In genomic region chr14:105056171-105056570, GRCm38 (mm10) we compare ENCODE assay signal across 29 mouse cellular contexts.
"Had no signal": no experiment of that assay in that cellular context is flagged by ENCODE, and none has a peak within 500 bp of the region (broad histone marks: within the 10 kb centered on the region; RNA-seq: fewer than 3 reads in every experiment).

No protein-coding gene starts in this region.

- H3K27me3 ChIP-seq: limb, embryonic 12.5 days; limb, embryonic 13.5 days; limb, embryonic 15.5 days; liver, embryonic 12.5 days; liver, embryonic 13.5 days; liver, embryonic 15.5 days; lung, embryonic 15.5 days; megakaryocyte, embryonic 14.5 days; midbrain, embryonic 12.5 days; midbrain, embryonic 13.5 days; midbrain, embryonic 15.5 days had no signal

- H3K27ac ChIP-seq: limb, embryonic 10.5 days; limb, embryonic 12.5 days; limb, embryonic 13.5 days; limb, embryonic 15.5 days; liver, embryonic 12.5 days; liver, embryonic 13.5 days; liver, embryonic 14.5 days; liver, embryonic 15.5 days; lung, embryonic 15.5 days; macrophage; midbrain, embryonic 10.5 days; midbrain, embryonic 12.5 days; midbrain, embryonic 13.5 days; midbrain, embryonic 15.5 days had no signal

- H3K36me3 ChIP-seq: limb, embryonic 10.5 days; limb, embryonic 12.5 days; limb, embryonic 13.5 days; limb, embryonic 15.5 days; liver, embryonic 12.5 days; liver, embryonic 13.5 days; liver, embryonic 15.5 days; lung, embryonic 15.5 days; midbrain, embryonic 10.5 days; midbrain, embryonic 12.5 days; midbrain, embryonic 13.5 days; midbrain, embryonic 15.5 days had no signal

- H3K4me1 ChIP-seq: limb, embryonic 10.5 days; limb, embryonic 12.5 days; limb, embryonic 13.5 days; limb, embryonic 15.5 days; liver, embryonic 12.5 days; liver, embryonic 13.5 days; liver, embryonic 15.5 days; lung, embryonic 15.5 days; megakaryocyte, embryonic 14.5 days; midbrain, embryonic 10.5 days; midbrain, embryonic 12.5 days; midbrain, embryonic 13.5 days; midbrain, embryonic 15.5 days had no signal

- H3K9me3 ChIP-seq: limb, embryonic 10.5 days; limb, embryonic 13.5 days; limb, embryonic 15.5 days; liver, embryonic 12.5 days; liver, embryonic 13.5 days; liver, embryonic 15.5 days; lung, embryonic 15.5 days; midbrain, embryonic 10.5 days; midbrain, embryonic 12.5 days; midbrain, embryonic 15.5 days had no signal

- DNase-seq: left cerebral cortex, postnatal 4 days; liver; liver, embryonic 13.5 days; liver, postnatal 0 days; lung, adult 18-20 months; lung, adult 2 months; lung, embryonic 14.5 days; lung, postnatal 10 days; lung, postnatal 14 days; lung, postnatal 36 days; lung, postnatal 4 days; midbrain, embryonic 14.5 days had no signal

- H3K4me2 ChIP-seq: limb, embryonic 12.5 days; limb, embryonic 13.5 days; limb, embryonic 15.5 days; liver, embryonic 11.5 days; liver, embryonic 12.5 days; liver, embryonic 13.5 days; liver, embryonic 15.5 days; lung, embryonic 14.5 days; lung, embryonic 15.5 days; midbrain, embryonic 11.5 days; midbrain, embryonic 12.5 days; midbrain, embryonic 13.5 days; midbrain, embryonic 15.5 days had no signal

- H3K4me3 ChIP-seq: limb, embryonic 10.5 days; limb, embryonic 12.5 days; limb, embryonic 13.5 days; limb, embryonic 15.5 days; liver, embryonic 12.5 days; liver, embryonic 13.5 days; liver, embryonic 15.5 days; lung, embryonic 15.5 days; megakaryocyte, embryonic 14.5 days; midbrain, embryonic 10.5 days; midbrain, embryonic 12.5 days; midbrain, embryonic 13.5 days; midbrain, embryonic 15.5 days; myocyte had no signal

- H3K9ac ChIP-seq: limb, embryonic 12.5 days; limb, embryonic 13.5 days; limb, embryonic 15.5 days; liver, embryonic 12.5 days; liver, embryonic 13.5 days; liver, embryonic 14.5 days; liver, embryonic 15.5 days; liver, postnatal 0 days; lung, embryonic 14.5 days; lung, embryonic 15.5 days; midbrain, embryonic 12.5 days; midbrain, embryonic 13.5 days; midbrain, embryonic 15.5 days had no signal
